Mouse (Mus musculus): ENCODE data around the gene Snx1.

The Snx1 gene

DNA sequence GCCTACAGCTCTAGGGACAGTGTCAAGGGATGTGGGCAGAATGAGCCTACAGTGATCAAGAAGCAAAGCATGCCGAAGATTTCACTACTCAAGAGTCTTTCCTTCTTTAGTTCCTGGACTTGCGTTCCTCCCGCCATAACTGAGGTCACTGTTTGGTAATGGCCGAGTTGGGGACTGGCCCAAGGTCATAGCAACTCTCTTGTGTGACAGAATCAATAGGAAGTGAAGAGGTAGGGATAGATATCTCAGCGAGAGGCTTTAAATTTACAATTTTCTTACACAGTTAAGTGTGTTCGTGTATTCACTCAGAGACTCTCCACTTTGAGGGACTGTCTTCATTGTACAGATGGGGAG lies 783 bp upstream of the Snx1 start:
- DNase-seq (ENCODE audit: low read depth), result no peak

DNA sequence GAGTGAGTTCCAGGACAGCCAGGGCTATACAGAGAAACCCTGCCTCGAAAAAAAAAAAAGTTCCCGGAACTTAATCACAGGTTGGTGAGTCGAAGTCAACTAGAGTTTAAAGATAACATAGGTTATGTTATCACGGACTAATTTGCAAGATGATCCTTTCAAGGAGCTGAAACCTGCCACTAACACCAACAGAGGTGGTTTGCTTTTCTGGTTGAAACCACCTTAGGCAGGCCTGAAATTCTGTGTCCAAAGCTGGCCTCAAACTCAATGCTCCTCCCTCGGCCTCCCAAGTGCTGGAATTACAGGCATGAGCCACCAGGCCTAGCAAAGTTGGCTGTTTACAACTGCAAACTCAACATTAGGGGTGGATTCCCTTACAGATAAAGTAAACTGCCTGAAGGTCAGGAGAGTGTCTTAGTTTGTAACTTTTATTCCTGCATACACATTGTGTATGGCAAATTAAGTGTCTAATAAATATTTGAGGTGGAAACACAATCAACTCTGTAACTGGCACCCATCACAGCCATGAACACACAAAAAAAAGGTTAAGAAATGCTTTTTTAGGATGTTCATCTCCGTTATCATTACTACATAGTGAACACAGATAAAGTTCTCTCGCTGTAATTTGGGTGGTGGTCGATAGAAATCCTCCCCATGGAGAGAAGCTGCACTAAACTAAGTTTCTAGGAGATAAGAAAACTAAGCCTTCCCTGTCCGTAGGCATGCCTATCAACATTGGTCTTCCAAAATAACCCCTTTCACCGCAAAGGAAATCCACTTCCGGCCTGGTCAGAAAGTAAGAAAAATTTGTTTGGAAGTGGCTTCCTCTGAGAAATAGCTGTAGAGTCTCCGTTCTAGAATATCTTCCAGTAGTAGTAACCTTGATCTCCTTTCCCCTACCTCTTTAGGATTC lies 588 bp downstream of the Snx1 start:
- peak; percentile 15 for DNase-seq (ENCODE audit: low read depth)

DNA sequence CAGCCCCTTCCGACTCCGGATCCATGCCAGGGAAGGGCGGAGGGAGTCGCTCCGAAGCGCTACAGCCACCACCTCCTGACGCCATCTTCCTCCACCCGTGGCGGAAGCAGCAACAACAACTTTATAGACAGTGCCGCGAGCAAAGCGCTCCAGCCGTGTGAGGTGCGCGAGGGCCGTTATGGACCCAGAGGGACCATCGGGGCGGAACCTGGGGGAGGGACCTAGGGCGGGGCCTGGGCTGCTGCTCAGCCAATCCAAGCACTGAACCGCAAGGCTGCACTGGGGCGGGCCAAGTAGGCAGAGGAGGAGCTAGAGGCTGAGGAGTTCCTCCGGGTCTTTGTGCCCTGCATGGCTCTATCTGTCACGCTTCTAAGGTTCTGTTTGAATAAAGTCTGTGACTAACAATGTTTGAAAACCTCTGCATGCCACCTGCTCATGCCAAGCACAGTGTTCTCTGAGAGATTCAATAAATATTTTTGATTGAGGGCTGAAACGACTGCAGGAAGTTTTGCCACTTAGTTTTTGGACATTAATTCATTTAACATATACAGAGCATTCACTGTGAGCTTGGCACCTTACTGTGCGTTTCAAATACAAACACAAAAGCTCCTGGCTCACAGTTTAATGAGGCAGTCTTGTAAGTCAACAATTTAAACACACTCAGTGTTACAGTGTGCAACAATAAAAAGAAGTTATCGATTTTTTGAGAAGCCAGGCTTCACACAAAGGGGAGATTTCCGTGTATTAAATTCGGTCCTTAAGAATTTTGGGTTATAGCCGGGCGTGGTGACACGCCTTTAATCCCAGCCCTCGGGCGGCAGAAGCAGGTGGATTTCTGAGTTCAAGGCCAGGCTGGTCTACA lies 1.5 kb downstream of the Snx1 start:
- DNase-seq (ENCODE audit: low read depth), result peak; percentile 95

DNA sequence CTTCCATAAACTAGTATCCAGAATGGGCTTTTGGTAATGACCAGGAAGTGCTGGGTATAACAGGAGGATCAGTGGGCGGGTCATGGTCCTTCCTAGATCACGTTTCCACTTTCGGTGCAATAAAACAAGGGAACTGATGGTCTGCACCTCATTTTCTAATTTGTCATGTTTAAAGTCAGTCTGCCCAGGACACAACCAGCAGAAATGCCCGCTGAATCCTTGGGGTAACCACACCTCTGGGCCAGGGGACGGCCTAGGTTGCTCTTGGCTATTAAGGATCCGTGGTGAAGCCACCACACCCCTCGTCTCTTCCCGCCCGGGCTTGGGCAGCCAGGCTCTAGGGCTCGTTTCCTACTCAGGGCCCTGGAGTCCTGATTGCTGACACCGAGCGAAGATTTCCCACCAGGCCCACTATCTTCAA lies 2.3 kb downstream of the Snx1 start:
- DNase-seq (ENCODE audit: low read depth), result peak; percentile 13

DNA sequence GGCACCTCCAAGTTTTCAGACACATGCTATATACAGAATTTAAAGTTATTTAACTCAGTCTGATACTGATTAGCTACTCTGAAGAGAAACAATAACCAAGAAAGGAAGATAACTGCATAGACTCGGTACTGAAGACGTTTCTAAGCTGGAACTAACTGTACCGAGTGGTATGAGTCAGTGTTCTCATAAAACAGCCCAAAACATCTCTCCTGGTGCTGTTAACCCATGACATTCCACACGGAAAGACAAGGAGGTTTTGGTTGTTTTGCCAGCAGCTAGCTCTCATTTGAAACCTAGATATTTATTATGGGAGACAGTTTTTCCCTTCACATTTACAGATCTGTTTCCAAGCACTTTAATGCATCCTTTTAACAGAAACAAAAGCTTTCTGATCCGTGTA lies 2.7 kb downstream of the Snx1 start:
- no peak for DNase-seq (ENCODE audit: low read depth)

DNA sequence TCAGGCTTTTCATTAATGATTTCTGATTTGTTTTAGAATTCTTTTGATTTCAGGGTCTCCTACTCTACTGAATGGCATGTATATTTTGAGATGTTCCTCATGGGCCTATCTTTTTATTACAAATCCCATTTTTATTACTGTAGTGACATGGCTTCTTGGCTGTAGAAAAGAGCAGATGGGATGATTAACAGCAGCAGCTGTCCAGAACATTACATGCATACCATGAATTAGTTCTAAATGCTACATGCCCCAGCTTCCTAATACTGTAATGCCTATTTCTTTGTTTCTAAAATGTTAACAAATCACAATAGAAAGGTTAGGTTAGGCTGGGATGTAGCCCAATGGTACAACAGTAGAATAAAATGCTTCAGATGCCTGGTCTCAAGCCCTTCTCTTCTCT lies 5.0 kb downstream of the Snx1 start:
- DNase-seq (ENCODE audit: low read depth), result no peak

DNA sequence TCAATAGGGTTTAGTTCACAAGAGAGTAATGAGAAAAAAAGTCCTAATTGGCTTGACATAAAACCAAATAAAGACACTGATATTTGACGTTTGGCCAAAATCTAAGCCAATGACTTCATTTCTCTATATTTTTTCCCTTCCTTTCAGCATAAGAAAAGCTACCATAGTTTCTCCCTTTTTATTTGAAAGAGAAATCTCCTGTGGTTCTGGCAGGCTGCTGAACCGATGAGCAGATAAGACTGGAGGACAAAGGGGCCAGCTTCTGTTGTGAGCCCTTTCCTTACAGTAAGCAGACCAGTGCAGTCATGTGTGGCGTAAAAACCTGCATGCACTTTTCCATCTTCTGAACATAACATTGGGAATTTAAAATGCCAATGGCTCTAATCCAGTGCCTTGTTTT lies 5.4 kb downstream of the Snx1 start:
- no peak for DNase-seq (ENCODE audit: low read depth)

DNA sequence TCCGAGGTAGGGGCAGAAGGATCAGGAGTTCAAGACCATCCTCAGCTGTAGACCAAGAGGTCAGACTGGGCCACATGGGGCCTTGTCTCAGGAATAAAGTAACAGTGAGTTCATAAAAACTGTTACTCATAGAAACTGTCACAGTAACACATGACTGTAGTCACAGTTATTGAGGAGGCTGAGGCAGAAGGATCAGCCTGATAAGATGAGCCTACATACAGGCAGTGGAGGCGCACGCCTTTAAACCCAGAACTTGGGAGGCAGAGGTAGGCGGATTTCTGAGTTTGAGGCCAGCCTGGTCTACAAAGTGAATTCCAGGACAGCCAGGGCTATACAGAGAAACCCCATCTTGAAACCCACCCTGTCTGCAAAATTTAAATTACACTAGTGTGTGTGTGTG lies 6.3 kb downstream of the Snx1 start:
- no peak for DNase-seq (ENCODE audit: low read depth)

DNA sequence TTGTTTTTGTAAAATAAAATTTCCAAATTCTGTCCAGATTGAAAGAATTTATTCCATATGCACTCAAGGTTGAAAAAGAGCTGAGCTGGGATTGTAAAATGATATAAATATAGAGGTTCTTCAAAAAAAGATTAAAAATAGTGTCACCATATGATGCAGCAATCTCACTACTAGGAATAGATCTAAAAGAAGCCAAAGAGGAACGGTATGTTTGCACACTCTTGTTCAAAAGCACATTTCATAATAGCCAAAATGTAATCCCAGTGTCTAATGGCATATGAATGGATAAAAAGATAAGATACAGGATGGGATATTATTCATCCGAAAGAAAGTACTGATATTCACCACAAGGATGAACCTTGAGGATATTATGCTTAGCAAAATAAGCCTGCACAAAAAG lies 6.9 kb downstream of the Snx1 start:
- DNase-seq (ENCODE audit: low read depth), result no peak

DNA sequence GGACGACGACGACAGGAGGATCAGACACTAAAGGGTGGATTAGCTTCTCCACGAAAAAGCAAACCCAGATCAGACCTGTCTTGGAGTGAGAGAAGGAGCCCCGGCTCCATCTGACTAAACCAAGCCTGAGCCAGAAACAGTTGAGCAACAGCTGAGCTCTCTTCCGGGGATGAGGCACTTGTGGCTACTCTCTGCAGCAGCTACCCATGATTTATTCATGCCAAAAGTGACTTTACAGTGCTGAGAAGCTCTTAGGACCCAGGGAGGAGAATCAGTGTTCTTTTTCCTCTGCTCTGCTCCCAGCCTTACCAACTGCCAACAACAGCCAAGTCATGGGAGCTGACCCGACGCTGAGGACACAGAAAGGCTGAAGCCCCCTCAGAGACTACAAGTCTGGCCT lies 9.5 kb downstream of the Snx1 start:
- peak; percentile 66 for DNase-seq (ENCODE audit: low read depth)

DNA sequence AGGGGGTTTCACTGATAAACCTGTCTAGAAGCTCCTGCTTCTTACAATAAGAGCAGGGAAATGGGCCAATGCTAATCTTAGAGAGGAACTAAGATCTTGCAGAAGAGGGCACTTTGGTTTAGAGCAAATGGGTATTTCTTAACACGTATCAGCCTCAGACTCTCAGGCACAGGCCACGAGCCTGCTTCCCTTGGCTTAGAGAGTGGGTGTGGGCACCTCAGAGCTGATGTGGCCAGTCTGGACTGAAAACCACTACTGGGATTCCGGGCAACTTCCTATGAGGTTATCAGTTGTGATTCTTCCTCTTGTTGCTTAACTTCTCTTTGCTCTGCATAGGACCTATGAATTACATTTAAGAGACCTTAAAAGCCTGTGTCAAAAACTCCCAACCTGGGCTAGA lies 12.0 kb downstream of the Snx1 start:
- no peak for DNase-seq (ENCODE audit: low read depth)

DNA sequence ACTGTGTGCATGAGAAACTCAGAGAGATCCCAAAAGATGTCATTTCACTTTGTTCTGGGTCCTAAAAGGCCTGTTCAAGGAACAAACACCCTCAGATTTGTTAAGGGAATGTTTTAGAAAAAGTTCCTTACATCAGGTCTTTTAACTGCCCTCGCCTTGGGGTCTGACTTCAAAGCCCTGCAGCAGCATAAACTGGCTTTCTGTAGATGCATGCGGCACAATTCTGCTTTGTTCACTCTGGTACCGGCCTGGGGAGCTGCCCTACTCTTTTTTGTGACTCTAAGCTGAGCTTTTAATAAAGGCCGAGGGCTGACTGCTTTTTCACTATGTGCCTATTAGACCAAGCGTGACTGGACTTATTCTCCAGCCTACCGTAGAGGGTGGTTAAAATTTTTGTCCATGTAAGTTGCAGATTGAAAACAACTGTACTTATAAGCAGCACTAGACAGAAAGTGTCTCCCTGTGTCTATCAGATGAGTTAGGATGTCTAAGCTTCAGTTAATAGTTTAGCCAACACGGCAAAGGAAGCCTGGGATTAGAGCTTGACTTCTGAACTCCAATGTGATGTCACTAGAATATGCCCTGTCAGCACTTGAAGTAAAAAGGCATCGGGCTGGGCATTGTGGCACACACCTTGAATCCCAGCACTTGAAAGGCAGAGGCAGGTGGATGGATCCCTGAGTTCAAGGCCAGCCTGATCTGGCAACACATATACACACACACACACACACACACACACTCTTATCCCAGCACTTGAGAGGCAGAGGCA lies 15.6 kb downstream of the Snx1 start:
- no peak for DNase-seq (ENCODE audit: low read depth)

DNA sequence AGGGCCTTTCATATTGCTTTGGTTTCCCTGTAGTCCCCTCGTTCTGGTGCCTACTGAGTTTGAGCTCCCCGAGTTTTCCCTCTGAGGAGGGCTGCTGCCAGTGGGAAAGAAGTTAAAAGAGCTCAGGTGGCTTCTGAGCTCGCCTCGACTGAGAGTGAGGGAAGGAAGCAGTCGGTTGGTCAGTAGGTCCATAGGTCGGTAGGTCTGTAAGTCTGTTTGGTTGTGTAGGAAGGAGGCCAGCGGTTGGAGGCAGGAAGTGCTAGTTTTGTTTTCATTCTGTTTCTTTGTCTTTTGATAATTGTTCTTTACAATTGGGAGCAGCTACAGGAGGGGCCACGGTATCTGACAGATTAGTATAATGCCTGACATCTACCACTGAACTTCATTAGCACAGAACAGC lies 16.3 kb downstream of the Snx1 start:
- DNase-seq (ENCODE audit: low read depth), result no peak

DNA sequence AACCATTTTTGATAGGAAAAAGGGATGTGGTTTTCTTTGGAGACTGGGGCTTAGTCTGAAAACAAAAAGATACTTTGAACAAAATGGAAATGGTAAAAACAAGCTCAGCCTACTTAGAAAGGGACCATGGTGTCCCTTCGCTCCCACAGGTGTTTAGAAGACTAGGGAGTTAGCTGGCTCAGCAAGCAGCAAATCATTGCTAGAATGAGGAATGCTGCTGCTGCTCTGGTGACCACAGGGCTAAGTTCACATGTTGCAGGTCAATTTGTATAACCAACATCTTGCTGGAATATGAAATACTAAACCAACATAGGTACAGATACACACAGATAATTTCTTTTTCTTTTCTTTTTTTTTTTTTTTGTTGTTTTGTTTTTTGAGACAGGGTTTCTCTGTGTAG lies 16.8 kb downstream of the Snx1 start:
- DNase-seq (ENCODE audit: low read depth), result no peak

DNA sequence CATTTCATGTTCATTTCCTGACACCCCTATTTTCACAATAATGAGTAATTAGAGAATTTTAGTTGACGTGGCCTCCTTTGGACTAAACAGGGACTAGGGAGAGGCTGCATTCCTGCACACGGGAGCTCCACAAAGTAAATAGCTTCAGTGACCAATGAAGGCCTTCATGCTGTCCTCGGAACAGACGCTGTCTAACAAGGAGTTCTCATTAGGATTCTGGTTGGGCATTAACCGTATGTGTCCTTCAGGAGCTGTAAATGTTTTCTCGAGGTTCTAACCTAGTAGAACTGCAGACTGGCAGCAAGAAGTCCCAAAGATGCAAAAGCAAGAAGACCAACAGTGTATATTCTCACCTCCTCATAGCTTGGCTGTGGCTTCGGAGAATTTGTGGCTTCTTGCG lies 21.2 kb downstream of the Snx1 start:
- DNase-seq (ENCODE audit: low read depth), result no peak

DNA sequence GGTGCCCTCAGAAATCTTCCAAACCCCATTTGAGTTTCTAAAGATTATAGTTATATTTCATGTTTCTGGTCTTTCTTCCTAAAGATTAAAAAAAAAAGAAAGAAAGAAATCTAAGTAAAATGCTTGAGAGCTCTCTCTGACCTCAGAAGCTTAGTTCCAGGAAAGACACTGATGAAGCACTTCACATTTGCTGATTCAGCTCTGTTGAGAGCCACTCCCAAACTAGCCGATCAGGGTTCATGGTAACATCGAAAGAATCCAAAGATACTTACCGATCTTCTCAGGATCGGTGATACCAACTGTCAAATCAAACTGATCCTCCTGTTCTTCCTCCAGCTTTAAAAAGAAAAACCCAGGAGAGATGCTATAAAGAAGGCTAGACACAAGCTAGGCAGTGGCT lies 21.8 kb downstream of the Snx1 start:
- DNase-seq (ENCODE audit: low read depth), result no peak

DNA sequence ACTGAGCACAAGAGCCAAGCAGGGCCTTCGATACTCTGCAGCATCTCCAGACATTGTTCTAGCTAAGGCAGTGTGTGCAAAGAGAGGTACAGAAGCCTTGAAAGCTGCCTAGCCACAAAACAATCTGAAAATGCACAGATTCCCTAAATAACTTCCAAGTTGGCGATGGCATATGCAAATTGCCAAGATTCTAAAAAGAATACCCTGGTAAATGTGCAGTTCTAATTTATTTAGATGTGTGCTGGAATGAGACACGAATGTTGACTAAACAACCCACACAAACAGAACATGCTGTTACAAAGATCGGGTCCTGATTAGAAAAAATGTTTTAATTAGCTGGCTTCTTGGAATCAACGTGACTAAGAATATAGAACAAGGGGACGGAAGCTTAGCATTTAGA lies 23.7 kb downstream of the Snx1 start:
- no peak for DNase-seq (ENCODE audit: low read depth)

DNA sequence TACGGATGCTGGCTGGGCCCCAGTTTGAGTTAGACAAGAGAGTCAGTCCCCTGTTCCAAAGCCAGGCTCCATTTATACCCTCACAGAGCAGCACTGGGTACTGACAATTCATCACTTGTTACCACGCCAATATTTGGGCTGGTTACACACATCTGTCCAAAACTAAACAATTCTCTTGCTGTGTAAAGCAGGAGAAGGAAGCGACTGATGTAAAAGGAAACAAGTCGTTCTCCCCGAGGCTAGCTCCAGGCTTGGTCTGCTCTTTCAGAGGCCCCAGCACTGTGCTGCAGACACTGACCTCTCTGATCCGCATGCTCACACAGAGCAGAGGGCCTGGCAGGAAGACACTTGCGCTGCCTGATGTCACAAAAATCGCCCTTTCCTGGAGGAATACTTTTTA lies 24.8 kb downstream of the Snx1 start:
- DNase-seq (ENCODE audit: low read depth), result no peak

DNA sequence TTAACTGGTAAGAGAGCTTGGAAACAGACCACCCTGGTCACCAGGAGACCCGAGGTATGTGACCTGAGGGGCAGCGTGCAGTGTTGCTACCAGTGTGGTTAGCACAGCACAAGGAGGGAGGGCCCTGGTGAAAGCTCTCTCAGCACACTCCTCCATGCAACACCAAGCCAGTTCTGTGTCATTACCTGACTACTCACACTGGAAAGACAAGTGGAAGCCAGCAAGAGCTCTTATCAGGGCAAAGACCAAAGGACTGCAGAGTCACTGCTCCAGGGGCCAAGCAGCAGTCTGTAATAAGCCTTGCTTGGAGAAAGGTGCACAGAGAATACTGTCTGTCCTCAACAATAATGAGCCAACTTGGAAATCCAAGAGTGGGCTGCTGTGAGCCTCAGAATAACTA lies 33.7 kb downstream of the Snx1 start:
- DNase-seq (ENCODE audit: low read depth), result no peak

DNA sequence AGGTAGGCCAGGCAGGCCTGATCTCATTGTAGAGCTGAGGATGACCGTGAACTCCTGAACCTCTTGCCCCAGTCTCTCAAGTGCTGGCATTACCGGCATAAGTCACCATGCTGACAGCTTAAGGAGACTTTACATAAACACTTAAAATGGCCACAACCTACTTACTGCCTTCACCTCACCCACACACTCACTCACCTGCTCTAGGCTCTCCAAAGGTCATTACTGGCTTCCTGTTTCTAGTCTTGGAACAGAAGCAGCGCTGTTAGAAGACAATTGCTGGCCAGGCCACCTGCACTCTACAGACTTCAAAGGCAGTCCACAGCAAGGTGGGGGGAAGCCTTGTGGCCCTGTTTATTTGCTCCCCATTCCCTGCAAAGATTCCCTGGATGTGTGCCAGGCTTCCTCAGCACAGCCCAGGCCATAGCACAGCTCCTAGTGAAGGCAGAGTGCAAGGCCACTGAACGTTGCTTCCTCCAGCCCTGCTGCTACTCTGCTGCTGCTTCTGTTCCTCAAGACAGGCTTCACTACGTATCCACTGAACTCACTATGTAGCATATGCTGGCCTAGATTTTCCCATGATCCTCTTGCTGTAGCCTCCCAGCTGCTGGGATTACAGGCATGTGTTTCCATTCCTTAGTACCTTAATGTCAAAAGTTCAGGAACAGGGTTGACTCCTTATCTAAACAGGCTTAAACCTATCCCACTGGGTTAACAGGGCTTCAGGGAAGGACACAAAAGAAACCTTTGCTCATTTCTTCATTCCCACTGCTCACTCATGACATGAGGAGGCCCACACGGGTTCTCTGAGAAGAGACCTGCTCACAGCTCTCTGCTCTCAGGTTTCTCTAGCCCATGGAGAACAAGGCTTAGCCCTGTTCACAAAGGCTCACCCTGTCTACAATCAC lies 34.8 kb downstream of the Snx1 start:
- no peak for DNase-seq (ENCODE audit: low read depth)

DNA sequence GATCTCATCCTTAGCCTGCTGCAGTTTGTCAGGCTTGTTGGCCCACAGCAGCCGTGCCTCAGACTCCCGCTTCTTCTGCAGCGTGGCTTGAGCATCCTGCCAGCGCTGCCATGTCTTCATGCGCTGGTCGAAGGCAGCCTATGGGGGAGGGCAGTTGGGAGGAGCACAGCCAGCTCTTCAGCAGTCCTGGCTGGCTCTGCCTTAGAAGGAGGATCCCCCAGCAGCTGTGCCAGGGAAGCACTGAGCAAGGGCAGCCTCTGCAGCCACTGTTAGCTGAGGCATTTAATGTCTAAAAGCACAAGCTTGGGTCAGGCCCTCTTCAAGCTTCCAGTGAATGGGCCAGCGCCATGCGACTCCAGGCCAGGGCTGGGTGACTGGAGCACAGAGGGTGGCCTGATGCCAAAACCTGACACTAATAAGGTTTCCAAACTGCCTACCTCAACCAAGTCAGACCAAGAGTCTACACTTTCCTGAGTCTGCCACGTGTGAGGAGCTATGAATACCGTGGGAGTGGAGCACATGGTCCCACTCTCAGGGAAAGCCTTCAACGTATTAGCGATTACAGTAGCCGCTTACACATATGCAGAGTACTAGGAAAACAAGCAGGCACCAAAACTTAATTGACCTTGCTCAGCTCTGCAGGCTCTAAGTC lies 35.7 kb downstream of the Snx1 start:
- no peak for DNase-seq (ENCODE audit: low read depth)
